10 mouse cellular contexts compared by ENCODE assay signal in the genomic region with DNA sequence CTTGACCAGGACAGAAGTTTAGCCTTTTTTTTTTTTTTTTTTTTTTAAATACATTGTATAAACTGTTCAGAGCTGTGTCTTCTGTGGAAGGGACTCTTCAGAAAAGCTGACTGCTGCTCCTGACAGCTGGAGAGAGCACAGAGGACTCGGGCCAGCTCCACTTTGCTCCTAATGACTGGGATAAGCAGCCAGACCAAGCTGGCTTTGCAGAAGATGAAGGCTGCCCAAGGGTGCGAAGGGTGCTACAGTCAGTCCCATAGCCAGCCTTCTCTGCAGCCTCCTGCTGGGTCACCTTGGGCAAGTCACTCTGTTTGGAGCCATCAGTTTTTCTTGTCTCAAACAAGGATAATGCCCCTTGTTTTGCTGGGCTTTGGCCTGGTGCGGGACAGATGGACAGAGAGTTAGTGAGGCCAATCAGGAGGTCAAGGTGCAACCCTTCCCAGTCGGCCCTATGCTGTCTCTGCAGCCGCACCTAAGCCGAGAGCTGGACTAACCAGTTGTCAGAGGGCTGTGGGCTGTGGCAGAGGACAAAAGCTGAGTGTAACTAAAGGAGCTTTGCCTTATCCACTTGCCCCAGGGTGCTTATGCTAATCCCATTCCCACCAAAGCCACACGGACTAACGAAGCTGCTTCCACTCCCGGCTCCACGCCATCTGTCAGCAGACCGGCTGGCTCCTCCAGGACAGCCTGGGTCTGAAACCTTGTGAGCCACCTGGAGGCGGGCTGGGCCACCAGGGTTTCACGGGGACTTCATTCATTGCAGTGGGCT. TPM values are rescaled to one million over a fixed set of nuclear protein-coding genes. Genes with fewer than 3 reads are reported as not detected.
DNase-seq lines count a peak whose midpoint lies in the region; ATAC-seq and TF ChIP-seq lines count a peak whose summit lies in the region.
"Had no signal": no experiment of that assay in that cellular context is flagged by ENCODE, and none has a peak within 500 bp of the region (broad histone marks: within the 10 kb centered on the region; RNA-seq: fewer than 3 reads in every experiment).

No protein-coding gene starts in this region.

- TF ChIP-seq CTCF in intestine, postnatal 0 days (IDR thresholded peaks at IDR 0.05; ENCODE audit: low read depth), result no peak
- TF ChIP-seq CTCF in left cerebral cortex, adult 2 months (IDR thresholded peaks at IDR 0.05), result no peak

- no peaks in the 10 kb centered on the region for H3K27me3 ChIP-seq in intestine, embryonic 14.5 days (replicated peaks; ENCODE audit: control insufficient read depth, insufficient read depth, low read length)
- H3K27me3 ChIP-seq in intestine, postnatal 0 days (replicated peaks; ENCODE audit: control insufficient read depth, insufficient read depth, low read length), result no peaks in the 10 kb centered on the region
- no peaks in the 10 kb centered on the region for H3K27me3 ChIP-seq in intestine, embryonic 15.5 days (replicated peaks)
- no peaks in the 10 kb centered on the region for H3K27me3 ChIP-seq in neural tube, embryonic 15.5 days (replicated peaks)

- no peaks in the 10 kb centered on the region for H3K9me3 ChIP-seq in intestine, embryonic 14.5 days (ENCODE audit: control insufficient read depth, low read length)
- no peaks in the 10 kb centered on the region for H3K9me3 ChIP-seq in intestine, postnatal 0 days (ENCODE audit: control insufficient read depth)
- no peaks in the 10 kb centered on the region for H3K9me3 ChIP-seq in intestine, embryonic 15.5 days
- no peaks in the 10 kb centered on the region for H3K9me3 ChIP-seq in neural tube, embryonic 15.5 days (replicated peaks)
- H3K9me3 ChIP-seq: heart, embryonic 13.5 days; liver, embryonic 13.5 days had no signal

- H3K4me2 ChIP-seq in intestine, embryonic 14.5 days (ENCODE audit: low read length), result no peak overlapping the region
- no peak overlapping the region; the same call in 1 of the 2 replicates for H3K4me2 ChIP-seq in intestine, postnatal 0 days (replicated peaks; ENCODE audit: low read depth)
- no peak overlapping the region for H3K4me2 ChIP-seq in intestine, embryonic 15.5 days (replicated peaks)
- no peak overlapping the region for H3K4me2 ChIP-seq in neural tube, embryonic 15.5 days
- H3K4me2 ChIP-seq: heart, embryonic 13.5 days; liver, embryonic 13.5 days had no signal

- peak; percentile 65 for DNase-seq in intestine, embryonic 14.5 days (ENCODE audit: low spot score)
- DNase-seq in embryo, embryonic 10.5 days (ENCODE audit: low spot score), result peak; percentile 53
- DNase-seq in left cerebral cortex, adult 2 months (ENCODE audit: extremely low spot score in 1 of 2, low spot score in 2 of 2), result no peak
- no peak for DNase-seq in thymus, postnatal 14 days
- DNase-seq: liver, embryonic 13.5 days had no signal

- no peak overlapping the region; the same call in 1 of the 2 replicates for H3K27ac ChIP-seq in intestine, embryonic 14.5 days (ENCODE audit: low read depth)
- no peak overlapping the region for H3K27ac ChIP-seq in intestine, postnatal 0 days (ENCODE audit: low read depth, low read length)
- peak overlapping the region; percentile 48; the same call in 1 of the 2 replicates for H3K27ac ChIP-seq in intestine, embryonic 15.5 days
- no peak overlapping the region for H3K27ac ChIP-seq in neural tube, embryonic 15.5 days (replicated peaks)
- no peak overlapping the region for H3K27ac ChIP-seq in left cerebral cortex, adult 2 months
- H3K27ac ChIP-seq: heart, embryonic 13.5 days; liver, embryonic 13.5 days had no signal

- H3K4me1 ChIP-seq in intestine, embryonic 14.5 days (replicated peaks; ENCODE audit: control insufficient read depth, insufficient read depth, low read length), result peaks cover 21% of the 10 kb centered on the region; the same call in 1 of the 2 replicates
- H3K4me1 ChIP-seq in intestine, postnatal 0 days (replicated peaks; ENCODE audit: control insufficient read depth, insufficient read depth, low read length), result no peaks in the 10 kb centered on the region
- H3K4me1 ChIP-seq in intestine, embryonic 15.5 days (replicated peaks), result peaks cover 17% of the 10 kb centered on the region
- H3K4me1 ChIP-seq in neural tube, embryonic 15.5 days, result peaks cover 16% of the 10 kb centered on the region
- H3K4me1 ChIP-seq: liver, embryonic 13.5 days had no signal

- ATAC-seq in intestine, embryonic 14.5 days (replicated peaks; ENCODE audit: low FRiP score, low TSS enrichment, low read depth), result peak; percentile 21; the same call in 1 of the 2 replicates
- no peak; the same call in 1 of the 2 replicates for ATAC-seq in intestine, postnatal 0 days
- ATAC-seq in intestine, embryonic 15.5 days, result peak; percentile 51
- no peak for ATAC-seq in neural tube, embryonic 15.5 days (ENCODE audit: low FRiP score)
- no peak for ATAC-seq in frontal cortex, adult (ENCODE audit: low TSS enrichment)

- intact Hi-C loops in left cerebral cortex, adult 2 months (cut with DNase I), result no loop called here

- H3K9ac ChIP-seq in intestine, embryonic 14.5 days (ENCODE audit: low read length), result no peak overlapping the region
- no peak overlapping the region for H3K9ac ChIP-seq in intestine, postnatal 0 days (ENCODE audit: low read depth, low read length)
- no peak overlapping the region for H3K9ac ChIP-seq in intestine, embryonic 15.5 days
- 0 out of 2 replicates have a peak overlapping the region, but pooled peaks have one; percentile 6 for H3K9ac ChIP-seq in neural tube, embryonic 15.5 days (replicated peaks)
- H3K9ac ChIP-seq: heart, embryonic 13.5 days; liver, embryonic 13.5 days had no signal

- H3K4me3 ChIP-seq in intestine, embryonic 14.5 days (ENCODE audit: low read depth, low read length), result no peak overlapping the region
- no peak overlapping the region for H3K4me3 ChIP-seq in intestine, postnatal 0 days (ENCODE audit: low read depth, low read length)
- no peak overlapping the region for H3K4me3 ChIP-seq in intestine, embryonic 15.5 days (replicated peaks)
- H3K4me3 ChIP-seq in neural tube, embryonic 15.5 days (replicated peaks), result no peak overlapping the region
- H3K4me3 ChIP-seq in left cerebral cortex, adult 2 months, result no peak overlapping the region
- H3K4me3 ChIP-seq: heart, embryonic 13.5 days; liver, embryonic 13.5 days had no signal

- 43% methylated on average over 13 of the region's 13 CpGs for WGBS in intestine, embryonic 14.5 days
- 32% methylated on average over 13 of the region's 13 CpGs for WGBS in intestine, postnatal 0 days
- 46% methylated on average over 13 of the region's 13 CpGs for WGBS in intestine, embryonic 15.5 days
- 26% methylated on average over 13 of the region's 13 CpGs for WGBS in neural tube, embryonic 15.5 days

- H3K36me3 ChIP-seq in intestine, embryonic 14.5 days (ENCODE audit: control insufficient read depth, insufficient read depth, low read length), result no peaks in the 10 kb centered on the region
- no peaks in the 10 kb centered on the region for H3K36me3 ChIP-seq in intestine, postnatal 0 days (ENCODE audit: control insufficient read depth, insufficient read depth)
- H3K36me3 ChIP-seq in intestine, embryonic 15.5 days, result no peaks in the 10 kb centered on the region
- no peaks in the 10 kb centered on the region for H3K36me3 ChIP-seq in neural tube, embryonic 15.5 days
- H3K36me3 ChIP-seq: heart, embryonic 13.5 days; liver, embryonic 13.5 days had no signal

RNA-seq across cellular contexts. Expression of a gene that starts 31.4 kb away (rescaled TPM):
- not detected in 2 replicates for polyA plus RNA-seq in intestine, embryonic 14.5 days (2014; fragmentation: Nextera tagmentation; extraction: Ambion mirVana)
- polyA plus RNA-seq in intestine, postnatal 0 days (2015; fragmentation: Nextera tagmentation; extraction: Ambion mirVana), result not detected in 2 replicates
- not detected in 2 replicates for polyA plus RNA-seq in intestine, embryonic 15.5 days (2015; fragmentation: Nextera tagmentation; extraction: Ambion mirVana)
- polyA plus RNA-seq in neural tube, embryonic 15.5 days (2015; fragmentation: Nextera tagmentation; extraction: Ambion mirVana), result not detected in 2 replicates
- not detected for total RNA-seq in left cerebral cortex, adult 2 months (2021)
- polyA plus RNA-seq: heart, embryonic 13.5 days; liver, embryonic 13.5 days had no signal

RNA-seq across cellular contexts. Expression of a gene that starts 50.1 kb away (rescaled TPM):
- polyA plus RNA-seq in intestine, embryonic 14.5 days (2014; fragmentation: Nextera tagmentation; extraction: Ambion mirVana), result 346 and 367 TPM in 2 replicates
- polyA plus RNA-seq in intestine, postnatal 0 days (2015; fragmentation: Nextera tagmentation; extraction: Ambion mirVana), result 560 and 584 TPM in 2 replicates
- polyA plus RNA-seq in intestine, embryonic 15.5 days (2015; fragmentation: Nextera tagmentation; extraction: Ambion mirVana), result 394 and 425 TPM in 2 replicates
- polyA plus RNA-seq in neural tube, embryonic 15.5 days (2015; fragmentation: Nextera tagmentation; extraction: Ambion mirVana), result 391 and 405 TPM in 2 replicates
- total RNA-seq in left cerebral cortex, adult 2 months (2021), result 100 to 1,000 TPM; 217 to 233 TPM

RNA-seq across cellular contexts. Expression of a gene that starts 50.8 kb away (rescaled TPM):
- polyA plus RNA-seq in intestine, embryonic 14.5 days (2014; fragmentation: Nextera tagmentation; extraction: Ambion mirVana), result 18.0 and 18.9 TPM in 2 replicates
- polyA plus RNA-seq in intestine, postnatal 0 days (2015; fragmentation: Nextera tagmentation; extraction: Ambion mirVana), result 16.6 and 17.7 TPM in 2 replicates
- 21.8 and 35.1 TPM in 2 replicates for polyA plus RNA-seq in intestine, embryonic 15.5 days (2015; fragmentation: Nextera tagmentation; extraction: Ambion mirVana)
- 17.7 and 36.3 TPM in 2 replicates for polyA plus RNA-seq in neural tube, embryonic 15.5 days (2015; fragmentation: Nextera tagmentation; extraction: Ambion mirVana)
- total RNA-seq in left cerebral cortex, adult 2 months (2021), result 10 to 100 TPM; 13.9 to 16.1 TPM

Comparison
In these comparisons a context has a peak if more than half of its experiments do, and no peak if none do; other contexts are left out.
1. ATAC-seq: peak in intestine, embryonic 14.5 days (single experiment) and intestine, embryonic 15.5 days (single experiment); none in intestine, postnatal 0 days (single experiment), neural tube, embryonic 15.5 days (single experiment) and frontal cortex, adult (single experiment).
2. DNase-seq: peak in intestine, embryonic 14.5 days (single experiment) and embryo, embryonic 10.5 days (single experiment); none in left cerebral cortex, adult 2 months (0 of 2) and thymus, postnatal 14 days (single experiment).